Mouse (Mus musculus): Measurements from ENCODE around the gene Shank2.

DNA sequence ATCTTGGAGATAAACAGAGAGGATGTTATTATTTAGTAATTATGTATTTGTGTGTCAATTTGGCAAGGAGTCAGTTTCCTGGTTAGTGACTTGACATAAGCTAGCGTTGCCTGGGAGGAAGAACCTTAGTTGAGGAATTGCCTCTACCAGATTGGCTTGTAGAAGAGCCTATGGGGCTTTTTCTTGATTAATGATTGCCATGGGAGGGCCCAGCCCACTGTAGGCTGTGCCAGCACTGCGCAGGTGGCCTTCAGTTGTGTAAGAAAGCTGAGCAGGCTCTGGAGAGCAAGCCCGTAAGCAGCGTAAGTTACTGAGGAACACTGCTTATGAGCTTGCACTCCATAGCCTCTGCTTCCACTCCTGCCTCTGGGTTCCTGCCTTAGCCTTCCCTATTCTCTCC is 7.3 kb downstream of the Shank2 start:
- TF ChIP-seq CTCF (IDR thresholded peaks at IDR 0.05; ENCODE audit: low read depth) = no peak
- no peak for TF ChIP-seq EP300 (IDR thresholded peaks at IDR 0.05; ENCODE audit: low read depth)
